Mouse (Mus musculus): Measurements from ENCODE around the gene Golt1a.
A peak's percentile ranks its signal among the peaks of the same experiment; 100 is the strongest.

Golt1a gene

GRCm38 (mm10) chr1:133302540-133302939, 7.1 kb upstream of the Golt1a start:
- no peak for DNase-seq (ENCODE audit: low read depth, low spot score)

GRCm38 (mm10) chr1:133306842-133307241, 2.8 kb upstream of the Golt1a start:
- DNase-seq (ENCODE audit: low read depth, low spot score) = peak; percentile 82

GRCm38 (mm10) chr1:133307318-133307717, 2.3 kb upstream of the Golt1a start:
- peak; percentile 82 for DNase-seq (ENCODE audit: low read depth, low spot score)

GRCm38 (mm10) chr1:133311240-133311639, 1.6 kb downstream of the Golt1a start:
- peak; percentile 77 for DNase-seq (ENCODE audit: low read depth, low spot score)

- no peak for DNase-seq (ENCODE audit: low read depth, low spot score)
These were observed 2.3 kb downstream of the Golt1a start for GRCm38 (mm10) chr1:133311946-133312345.

DNA sequence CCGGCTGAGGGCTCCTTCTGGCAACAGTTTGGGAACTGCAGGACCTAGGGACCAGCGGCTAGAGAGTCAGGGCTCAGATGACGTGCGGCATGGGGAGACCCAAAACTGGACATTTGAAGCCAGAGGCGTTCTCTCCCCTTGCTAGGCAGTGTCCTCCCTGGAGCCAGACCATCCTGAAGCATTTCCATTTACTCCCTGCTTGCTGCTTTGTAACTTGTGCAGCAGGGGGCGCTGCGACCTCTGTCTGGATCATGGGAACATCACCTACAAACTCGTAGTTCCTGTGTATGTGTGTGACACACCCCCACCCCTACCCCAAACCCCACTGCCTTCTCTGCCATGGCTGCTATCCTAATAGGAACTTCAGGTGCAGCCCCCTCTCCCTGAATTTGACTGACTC, 4.8 kb downstream of the Golt1a start:
- DNase-seq (ENCODE audit: low read depth, low spot score) = peak; percentile 87

DNA sequence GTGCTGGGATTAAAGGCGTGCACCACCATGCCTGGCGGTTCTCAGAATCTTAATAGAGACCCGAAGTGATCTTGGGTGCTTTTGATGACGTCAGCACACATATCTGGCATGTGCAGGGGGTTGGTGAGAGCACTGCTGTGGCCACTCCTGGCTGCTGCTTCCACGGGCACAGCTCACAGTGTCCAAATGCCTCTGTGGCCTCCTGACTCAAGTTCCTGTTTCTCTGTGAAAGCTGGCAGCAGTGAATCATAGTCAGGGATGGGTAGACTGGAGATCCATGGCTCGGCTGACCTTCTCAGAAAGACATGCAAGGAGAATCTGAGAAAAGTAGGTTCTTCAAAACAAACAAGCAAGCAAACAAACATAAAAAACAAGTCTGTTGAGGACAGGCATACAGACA, 6.2 kb downstream of the Golt1a start:
- DNase-seq (ENCODE audit: low read depth, low spot score) = no peak

GRCm38 (mm10) chr1:133316577-133316976, 7.0 kb downstream of the Golt1a start:
- no peak for DNase-seq (ENCODE audit: low read depth, low spot score)

DNA sequence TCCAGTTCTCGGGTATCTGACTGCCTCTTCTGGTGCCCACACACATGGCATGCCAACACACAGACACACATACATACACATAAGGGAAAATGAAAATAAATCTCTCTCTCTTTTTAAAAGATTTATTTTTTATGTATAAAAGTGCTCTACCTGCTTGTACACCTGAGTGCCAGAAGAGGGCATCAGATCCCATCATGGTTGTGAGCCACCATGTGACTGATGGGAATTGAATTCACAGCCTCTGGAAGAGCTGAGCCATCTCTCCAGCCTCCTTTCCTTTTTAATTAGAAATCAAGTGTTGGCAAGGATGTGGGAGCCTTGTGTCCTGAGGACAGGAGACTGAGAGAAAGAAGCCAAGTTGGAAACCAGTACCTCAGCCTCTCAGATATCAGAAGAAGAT, 7.5 kb downstream of the Golt1a start:
- DNase-seq (ENCODE audit: low read depth, low spot score) = peak; percentile 66

DNA sequence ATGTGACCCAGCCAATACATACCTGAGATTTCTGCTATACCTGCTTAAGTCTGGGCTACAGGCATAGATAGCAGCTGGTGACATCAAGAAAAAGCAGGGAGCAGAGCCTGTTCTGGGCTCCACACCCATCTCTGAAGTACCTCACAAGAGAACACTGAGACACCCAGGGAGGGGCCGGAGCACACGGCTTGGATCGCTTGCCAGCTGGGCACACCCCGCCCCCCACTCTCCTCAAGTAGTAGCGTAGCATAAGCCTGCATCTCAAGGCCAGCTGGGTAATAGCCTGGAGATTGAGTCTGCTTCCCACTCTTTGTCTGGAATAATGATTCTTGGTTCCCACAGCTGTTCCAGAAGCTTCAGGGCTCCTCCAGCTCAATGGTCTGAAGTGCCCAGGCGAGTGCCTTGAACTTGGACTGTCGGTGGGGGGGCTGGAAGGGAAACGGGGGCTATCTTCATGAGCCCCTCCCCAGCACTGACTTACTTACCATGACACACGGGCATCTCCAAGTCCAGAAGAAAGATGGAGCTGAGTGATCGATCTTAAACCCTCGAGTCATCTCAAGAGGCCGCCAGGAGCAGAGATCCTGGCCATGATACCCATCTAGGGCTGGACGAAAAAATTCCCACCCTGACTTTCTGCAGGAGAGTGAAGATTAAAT, 11.8 kb downstream of the Golt1a start, which contains the start of gene Kiss1:
TSS of gene Kiss1 (plus strand) at position 609 of the 659 bp plus-strand sequence.
- DNase-seq (ENCODE audit: low read depth, low spot score) = no peak

- no peak for DNase-seq (ENCODE audit: low read depth, low spot score)
These were observed 13.7 kb downstream of the Golt1a start for GRCm38 (mm10) chr1:133323333-133323732.

DNA sequence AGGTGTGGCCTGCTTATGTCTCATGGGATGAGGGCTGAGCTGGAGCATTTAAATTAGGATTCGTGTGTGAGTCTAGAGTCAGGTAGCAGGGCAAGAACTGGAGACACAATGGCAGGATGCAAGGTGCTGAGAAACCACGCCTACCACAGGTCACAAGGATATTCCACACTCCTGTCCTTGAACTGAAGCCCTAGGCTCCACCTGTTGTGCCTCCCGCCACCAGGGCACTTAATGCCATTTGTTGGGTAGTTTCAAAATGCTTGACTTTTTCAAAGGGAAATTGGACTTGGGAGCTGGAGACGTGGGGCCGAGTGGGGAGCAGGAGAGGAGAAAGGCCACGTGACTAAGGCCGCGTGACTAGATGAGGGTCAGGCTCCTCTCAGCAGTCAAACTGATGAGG, 16.4 kb downstream of the Golt1a start:
- peak; percentile 65 for DNase-seq (ENCODE audit: low read depth, low spot score)

- peak; percentile 50 for DNase-seq (ENCODE audit: low read depth, low spot score)
These were observed 17.5 kb downstream of the Golt1a start for GRCm38 (mm10) chr1:133327094-133327493.

DNA sequence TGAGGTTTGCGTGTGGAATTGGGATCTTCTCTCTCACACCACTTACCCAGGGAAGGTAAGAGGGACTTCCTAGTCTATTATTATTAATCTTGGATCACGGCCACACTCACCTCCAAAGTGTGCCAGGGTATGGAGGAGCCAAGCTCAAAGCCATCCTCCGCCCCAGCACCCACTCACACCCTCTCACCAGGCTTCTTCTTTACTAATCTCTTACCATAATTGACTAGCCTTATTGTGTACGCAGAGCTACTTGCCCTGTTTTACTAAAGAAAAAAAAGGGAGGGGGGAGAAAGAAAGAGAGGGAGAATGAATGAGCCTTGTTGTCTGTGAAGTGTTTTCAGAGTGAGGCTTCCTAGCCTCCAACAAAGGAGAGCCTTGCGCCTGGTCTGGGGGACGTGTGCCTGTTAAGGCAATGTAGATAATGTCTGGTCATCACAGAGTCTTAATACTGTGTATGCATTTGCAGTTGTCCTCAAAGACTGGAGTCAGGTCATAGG, 18.7 kb downstream of the Golt1a start:
- DNase-seq (ENCODE audit: low read depth, low spot score) = no peak

DNA sequence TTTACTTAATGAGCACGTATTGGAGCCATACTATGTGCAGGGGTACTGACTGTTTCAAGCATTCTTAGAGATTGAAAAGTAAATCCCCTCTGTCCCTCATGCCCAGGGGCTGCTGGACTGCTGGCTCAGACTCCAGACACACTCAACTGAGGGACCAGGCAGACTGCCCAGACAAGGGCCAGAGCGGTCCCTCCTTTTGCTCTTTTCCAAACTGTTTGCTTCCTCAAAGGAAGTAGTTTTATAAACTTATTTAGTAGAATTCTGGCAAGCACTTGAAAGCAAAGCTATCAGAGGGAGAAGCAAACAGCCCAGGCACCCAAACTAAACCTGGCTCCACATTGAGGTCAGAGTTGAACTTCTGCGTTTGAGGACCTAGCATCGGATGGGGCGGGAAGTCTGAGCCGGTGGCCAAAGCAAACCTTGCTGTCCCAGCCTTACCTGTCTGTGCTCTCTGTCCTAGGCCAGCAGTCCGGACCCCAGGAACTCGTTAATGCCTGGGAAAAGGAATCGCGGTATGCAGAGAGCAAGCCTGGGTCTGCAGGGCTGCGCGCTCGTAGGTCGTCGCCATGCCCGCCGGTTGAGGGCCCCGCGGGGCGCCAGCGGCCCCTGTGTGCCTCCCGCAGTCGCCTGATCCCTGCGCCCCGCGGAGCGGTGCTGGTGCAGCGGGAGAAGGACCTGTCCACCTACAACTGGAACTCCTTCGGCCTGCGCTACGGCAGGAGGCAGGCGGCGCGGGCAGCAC, 19.5 kb downstream of the Golt1a start:
- DNase-seq (ENCODE audit: low read depth, low spot score) = no peak

DNA sequence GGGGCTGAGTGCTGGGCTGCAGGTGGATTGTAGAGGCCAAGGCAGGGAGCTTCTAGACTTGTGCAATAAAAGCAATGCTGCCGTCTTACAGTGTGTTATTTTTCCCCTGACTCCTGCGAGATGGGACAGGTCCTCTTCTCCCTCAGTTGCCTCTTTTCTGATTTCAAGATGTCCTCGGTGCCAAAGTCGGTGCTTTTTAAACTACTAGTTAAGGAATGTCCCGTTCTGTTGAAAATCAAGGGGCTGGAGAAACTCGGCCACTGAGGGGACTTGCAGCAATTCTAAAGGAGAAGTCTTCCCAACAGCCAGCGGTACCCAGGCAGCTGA, 20.0 kb downstream of the Golt1a start:
- no peak for DNase-seq (ENCODE audit: low read depth, low spot score)

- no peak for DNase-seq (ENCODE audit: low read depth, low spot score)
These were observed 21.5 kb downstream of the Golt1a start for GRCm38 (mm10) chr1:133331142-133331541.

GRCm38 (mm10) chr1:133332656-133333430, 23.2 kb downstream of the Golt1a start:
- DNase-seq (ENCODE audit: low read depth, low spot score) = peak; percentile 45

DNA sequence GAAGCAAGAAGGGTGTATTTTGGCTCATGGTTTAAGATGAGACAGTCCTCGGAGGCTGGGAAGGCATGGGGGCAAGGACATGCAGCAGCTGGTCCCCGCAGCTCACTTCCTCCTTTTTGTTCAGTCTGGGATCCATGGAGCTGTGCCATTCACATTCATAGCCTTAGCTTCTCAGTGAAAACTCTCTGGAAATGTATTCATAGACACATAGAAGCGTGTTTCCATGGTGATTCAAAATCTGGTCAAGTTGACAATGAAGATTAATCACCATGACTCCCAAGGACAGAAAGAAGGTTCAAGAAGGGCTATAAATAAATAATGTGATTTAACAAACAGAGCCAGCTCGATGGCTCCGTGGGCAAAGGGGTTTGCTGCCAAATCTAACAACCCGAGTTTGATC, 24.3 kb downstream of the Golt1a start:
- peak; percentile 46 for DNase-seq (ENCODE audit: low read depth, low spot score)

DNA sequence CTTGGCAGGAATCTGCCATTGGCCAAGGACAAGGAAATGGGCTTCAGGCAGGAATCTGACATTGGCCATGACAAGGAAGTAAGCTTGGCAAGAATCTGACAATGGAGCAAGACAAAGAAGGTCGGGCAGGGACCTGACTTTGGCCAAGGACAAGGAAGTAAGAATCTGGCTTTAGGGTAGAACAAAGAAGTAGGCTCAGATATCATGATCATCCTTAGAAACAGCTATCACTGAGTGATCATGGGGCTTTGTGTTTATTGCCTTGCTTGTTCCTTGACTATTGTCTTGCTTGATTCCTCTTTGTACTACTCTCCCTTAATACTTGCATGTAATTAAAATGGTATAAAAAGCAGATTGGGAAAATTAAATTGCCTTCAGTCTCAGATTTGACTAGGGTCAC, 30.8 kb downstream of the Golt1a start:
- DNase-seq (ENCODE audit: low read depth, low spot score) = peak; percentile 91

DNA sequence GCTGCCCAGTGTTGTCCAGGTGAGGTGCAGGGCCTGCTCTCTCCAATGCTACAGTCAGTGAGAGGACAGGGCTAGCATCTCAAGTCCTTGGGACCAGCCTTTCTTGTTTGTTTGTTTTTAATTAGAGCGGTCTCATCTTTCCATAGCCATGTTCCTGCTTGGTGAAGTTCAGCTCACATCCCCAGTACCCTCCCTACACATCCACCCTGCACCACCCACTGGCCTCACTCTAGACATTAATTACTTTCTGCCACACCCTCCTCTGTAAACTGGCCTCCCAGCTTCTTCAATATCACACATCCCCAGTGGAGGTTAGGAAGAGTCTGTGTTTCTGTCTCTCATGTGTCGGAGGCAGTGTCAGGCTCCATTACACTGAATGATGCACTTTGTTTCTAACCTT, 34.8 kb downstream of the Golt1a start:
- DNase-seq (ENCODE audit: low read depth, low spot score) = no peak

DNA sequence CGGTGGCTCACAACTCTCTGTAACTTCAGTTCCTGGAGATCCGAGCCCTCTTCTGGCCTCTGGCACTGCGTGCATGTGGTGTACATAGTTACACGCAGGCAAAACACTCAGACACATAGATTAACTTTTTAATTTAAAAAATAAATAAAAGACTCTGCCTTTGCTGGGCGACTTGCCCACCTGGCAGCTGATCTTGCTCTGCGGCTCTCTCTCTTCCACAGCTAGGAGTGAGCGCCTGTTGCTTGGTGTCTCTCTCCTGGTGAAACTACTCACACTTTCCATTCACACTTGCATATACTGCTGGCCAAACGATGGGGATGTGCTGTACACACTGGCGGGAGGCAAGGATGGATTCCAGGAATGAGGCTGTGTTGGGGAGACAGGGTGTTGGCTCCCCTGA, 36.9 kb downstream of the Golt1a start:
- no peak for DNase-seq (ENCODE audit: low read depth, low spot score)
